Mouse (Mus musculus): ENCODE measurements around the gene Tsen15.

- TF ChIP-seq POLR2A (IDR thresholded peaks at IDR 0.05; ENCODE audit: insufficient read depth, low read length) = no peak
- no peak for TF ChIP-seq CTCF (IDR thresholded peaks at IDR 0.05; ENCODE audit: low read depth, low read length)
Observed at GRCm38 (mm10) chr1:152347946-152348345, 38.5 kb downstream of the Tsen15 start.
